Mouse (Mus musculus) limb, embryonic 14.5 days (tissue): ENCODE results near the gene Gfer. TPM values are rescaled to one million over a fixed set of nuclear protein-coding genes. Genes with fewer than 3 reads are reported as not detected.

ENCODE experiments used
- ATAC-seq: fragments of 200-750 bp; cut with Nextera tagmentation; 2 replicates; pipeline ENCODE4 v1.8.0; 2017; ENCODE audit warnings: low read depth, moderate number of reproducible peaks, moderate TSS enrichment; ENCODE audit not compliant: low FRiP score
- DNase-seq: peaks from one replicate; pipeline ENCODE4 v3.0.0-alpha.2; 2015; ENCODE audit warnings: low spot score
- H3K27ac ChIP-seq: fragments of 300-500 bp; sonication (generic); replicated peaks from 2 replicates; pipeline ENCODE4 v1.5.1; 2014; ENCODE audit warnings: low read depth, mild to moderate bottlenecking, low read length, moderate library complexity, mixed read lengths
- H3K27me3 ChIP-seq: fragments of 300-500 bp; sonication (generic); 2 replicates; pipeline ENCODE4 v1.6.1; 2014; ENCODE audit warnings: low read length, mixed read lengths; ENCODE audit not compliant: control insufficient read depth, insufficient read depth
- H3K36me3 ChIP-seq: fragments of 300-500 bp; sonication (generic); 2 replicates; pipeline ENCODE4 v1.6.1; 2014; ENCODE audit warnings: mild to moderate bottlenecking, low read length, moderate library complexity, mixed read lengths; ENCODE audit not compliant: control insufficient read depth, insufficient read depth
- H3K4me1 ChIP-seq: fragments of 300-500 bp; sonication (generic); 2 replicates; pipeline ENCODE4 v1.6.1; 2014; ENCODE audit warnings: antibody characterized with exemption, low read length, mixed read lengths; ENCODE audit not compliant: control insufficient read depth, insufficient read depth
- H3K4me2 ChIP-seq: fragments of 300-500 bp; sonication (generic); replicated peaks from 2 replicates; pipeline ENCODE4 v1.6.1; 2014; ENCODE audit warnings: low read depth, mild to moderate bottlenecking, low read length, moderate library complexity; ENCODE audit not compliant: severe bottlenecking
- H3K4me3 ChIP-seq: fragments of 300-500 bp; sonication (generic); replicated peaks from 2 replicates; pipeline ENCODE4 v1.5.1; 2014; ENCODE audit warnings: low read length
- H3K9ac ChIP-seq: fragments of 300-500 bp; sonication (generic); 2 replicates; pipeline ENCODE4 v1.6.1; 2014; ENCODE audit warnings: mild to moderate bottlenecking, low read depth, low read length, moderate library complexity; ENCODE audit not compliant: severe bottlenecking
- H3K9me3 ChIP-seq: fragments of 300-500 bp; sonication (generic); 2 replicates; pipeline ENCODE4 v1.6.1; 2016; ENCODE audit warnings: low read length; ENCODE audit not compliant: control insufficient read depth
- POLR2A ChIP-seq: fragments of 200-500 bp; IDR thresholded peaks from 2 replicates; pipeline ENCODE4 v1.8.0; 2012; ENCODE audit warnings: inconsistent platforms, mild to moderate bottlenecking, moderate library complexity, borderline replicate concordance; ENCODE audit not compliant: insufficient read depth, insufficient read length; ENCODE audit errors: extremely low read depth
- WGBS: fragments of 180-500 bp; shearing (Covaris S2); extraction: QIAGEN DNeasy Blood & Tissue Kit; methylation state at CpG from one replicate; pipeline ENCODE4 v1.1.7; 2014; 5-methylcytosine and 5-hydroxymethylcytosine counted together
- polyA plus RNA-seq, 2 experiments: library from polyadenylated mRNA; depleted of rRNA in 1 of 2; stranded (reverse) in 1 of 2; unstranded in 1 of 2; fragments of >200 nt; fragmentation: Nextera tagmentation in 1 of 2; extraction: Ambion mirVana in 1 of 2; gene quantifications; 2 replicates each; pipeline versions ENCODE4 v1.2.1 to v1.2.3; 2012 to 2014

Gfer gene
- polyA plus RNA-seq, 2 experiments, result 34.2 to 38.6 TPM

DNA sequence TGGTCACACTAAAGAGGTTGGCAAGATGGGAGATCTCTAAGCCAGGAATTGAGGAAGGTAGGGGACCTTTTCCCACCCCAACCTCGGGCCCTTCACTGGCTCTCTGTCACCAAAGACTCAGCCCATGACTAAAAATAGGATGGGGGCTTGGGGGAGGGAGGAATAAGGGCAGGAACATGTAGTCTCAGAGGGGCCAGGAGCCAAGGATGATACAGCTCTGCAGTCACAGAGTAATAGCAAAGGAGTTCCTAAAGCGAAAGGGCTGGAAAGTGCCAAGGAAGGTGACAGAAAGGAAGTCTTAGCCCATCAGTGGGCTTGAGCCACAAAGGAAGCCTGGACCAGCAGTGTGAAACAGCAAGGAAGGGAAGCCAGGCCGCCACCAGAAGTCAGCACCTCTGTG, 44.1 kb downstream of the Gfer start:
- Histone ChIP-seq H3K9me3 (no peaks in the 10 kb centered on the region), H3K4me3 (no peak overlapping the region), H3K4me2 (no peak overlapping the region), H3K36me3 (peaks cover 6% of the 10 kb centered on the region; the same call in 1 of the 2 replicates), H3K27me3 (no peaks in the 10 kb centered on the region), H3K4me1 (peaks cover 20% of the 10 kb centered on the region), H3K27ac (no peak overlapping the region), H3K9ac (no peak overlapping the region)
- DNase-seq, result no peak
- ATAC-seq, result no peak
- no peak for TF ChIP-seq POLR2A
- 69% methylated on average over 3 of the region's 3 CpGs for WGBS

DNA sequence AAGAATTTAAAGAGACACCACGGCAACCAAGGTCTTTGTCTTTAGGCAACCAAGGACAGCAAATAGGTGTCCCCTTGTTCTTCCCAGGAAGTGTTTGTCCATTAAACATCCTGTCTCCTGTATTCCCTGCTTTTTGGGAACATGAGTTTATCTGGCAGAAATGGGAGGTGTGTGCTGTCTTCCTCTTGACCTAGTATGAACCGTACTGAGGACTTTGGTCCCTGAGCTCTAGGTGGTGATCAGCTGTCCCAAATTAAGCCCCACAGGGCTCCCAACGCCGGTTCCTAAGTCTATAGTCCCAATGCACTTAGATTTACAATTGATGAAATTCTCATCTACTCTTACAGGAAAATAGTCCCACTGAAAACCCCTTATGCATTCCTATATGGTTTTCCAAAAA, 45.2 kb downstream of the Gfer start:
- H3K4me3 ChIP-seq, result no peak overlapping the region; the same call in 1 of the 2 replicates
- H3K4me2 ChIP-seq, result 0 out of 2 replicates have a peak overlapping the region, but pooled peaks have one; percentile 96
- no peak overlapping the region for H3K27ac ChIP-seq
- TF ChIP-seq POLR2A, result no peak
- H3K36me3 ChIP-seq, result peaks cover 15% of the 10 kb centered on the region
- H3K9me3 ChIP-seq, result no peaks in the 10 kb centered on the region
- DNase-seq (no peak), ATAC-seq (no peak)
- H3K4me1 ChIP-seq, result peaks cover 20% of the 10 kb centered on the region
- WGBS, result 71% methylated on average over 4 of the region's 4 CpGs
- no peak overlapping the region for H3K9ac ChIP-seq
- H3K27me3 ChIP-seq, result no peaks in the 10 kb centered on the region

DNA sequence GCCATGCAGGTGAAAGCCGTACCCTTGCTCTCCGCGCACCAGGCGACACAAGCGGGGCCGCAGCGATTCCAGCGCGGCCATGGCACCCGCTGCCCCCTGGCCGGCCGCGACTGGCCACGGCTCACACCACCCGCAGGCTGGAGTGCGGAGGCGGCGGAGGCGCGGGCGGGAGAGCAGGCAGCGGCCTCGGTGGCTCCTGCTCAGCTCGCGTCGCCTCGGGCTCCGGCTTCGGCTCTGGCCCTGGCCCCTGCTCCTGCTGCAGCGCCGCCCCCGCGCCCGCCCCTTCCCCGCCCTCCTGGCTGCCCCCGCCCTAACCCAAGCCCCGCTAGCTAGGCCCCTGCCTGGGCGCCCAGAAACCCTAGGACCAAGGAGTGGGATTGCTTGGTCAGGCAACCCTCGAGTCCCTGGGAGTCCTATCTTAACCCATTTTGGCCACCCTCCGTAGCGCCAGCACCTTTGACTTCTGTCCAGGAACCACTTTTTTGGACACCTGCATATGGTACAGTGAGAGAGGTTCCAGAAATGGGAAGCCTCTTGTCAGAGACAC, 45.8 kb downstream of the Gfer start, which contains the start of gene Slc9a3r2:
Gene Slc9a3r2, minus strand, starts transcription at position 258 of the 547 bp plus-strand sequence.
- Histone ChIP-seq H3K4me2 (peak within 1 kb of the TSS; percentile 96), H3K4me3 (peak within 1 kb of the TSS; percentile 84), H3K4me1 (peaks cover 20% of the 10 kb centered on the region), H3K9ac (peak within 1 kb of the TSS; percentile 85), H3K36me3 (peaks cover 15% of the 10 kb centered on the region), H3K9me3 (no peaks in the 10 kb centered on the region), H3K27ac (peak within 1 kb of the TSS; percentile 63; the same call in 1 of the 2 replicates), H3K27me3 (no peaks in the 10 kb centered on the region)
- TF ChIP-seq POLR2A, result 0 out of 2 replicates have a peak, but pooled peaks have one; percentile 3
- under 1% methylated on average over 17 of the region's 41 CpGs for whole genome bisulfite sequencing
- peak; percentile 56 for DNase-seq
- peak; percentile 88 for ATAC-seq

DNA sequence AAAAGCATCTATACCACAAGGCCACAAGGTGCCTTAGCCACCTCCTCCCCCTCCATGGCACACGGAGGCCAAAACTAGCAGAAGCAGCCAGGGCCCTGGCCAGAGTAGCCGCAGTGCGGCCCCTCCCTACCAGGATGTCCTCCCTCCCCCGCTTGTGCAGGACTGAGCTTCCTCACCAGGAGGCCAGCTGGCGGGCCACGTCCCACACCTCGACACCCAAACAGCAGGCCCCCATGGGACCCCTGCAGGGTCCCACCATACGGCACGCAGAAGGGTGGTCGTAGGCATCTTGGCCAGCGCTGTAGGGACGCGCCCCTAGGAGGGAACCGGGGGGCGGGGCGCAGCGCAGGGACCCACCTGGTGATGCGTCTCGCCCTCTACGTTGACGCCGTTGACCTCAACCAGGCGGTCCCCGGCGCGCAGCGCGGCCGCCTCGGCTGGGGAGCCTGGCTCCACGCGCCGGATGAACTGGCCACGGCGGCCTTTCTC, 46.3 kb downstream of the Gfer start:
- no peaks in the 10 kb centered on the region for H3K9me3 ChIP-seq
- peak overlapping the region; percentile 63; the same call in 1 of the 2 replicates for H3K27ac ChIP-seq
- no peak for DNase-seq
- TF ChIP-seq POLR2A, result no peak
- peak overlapping the region; percentile 96 for H3K4me2 ChIP-seq
- H3K27me3 ChIP-seq, result no peaks in the 10 kb centered on the region
- under 1% methylated on average over 27 of the region's 35 CpGs for WGBS
- H3K36me3 ChIP-seq, result peaks cover 15% of the 10 kb centered on the region
- H3K4me1 ChIP-seq, result peaks cover 25% of the 10 kb centered on the region
- ATAC-seq, result peak; percentile 30; the same call in 1 of the 2 replicates
- H3K9ac ChIP-seq, result peak overlapping the region; percentile 85
- peak overlapping the region; percentile 84 for H3K4me3 ChIP-seq

DNA sequence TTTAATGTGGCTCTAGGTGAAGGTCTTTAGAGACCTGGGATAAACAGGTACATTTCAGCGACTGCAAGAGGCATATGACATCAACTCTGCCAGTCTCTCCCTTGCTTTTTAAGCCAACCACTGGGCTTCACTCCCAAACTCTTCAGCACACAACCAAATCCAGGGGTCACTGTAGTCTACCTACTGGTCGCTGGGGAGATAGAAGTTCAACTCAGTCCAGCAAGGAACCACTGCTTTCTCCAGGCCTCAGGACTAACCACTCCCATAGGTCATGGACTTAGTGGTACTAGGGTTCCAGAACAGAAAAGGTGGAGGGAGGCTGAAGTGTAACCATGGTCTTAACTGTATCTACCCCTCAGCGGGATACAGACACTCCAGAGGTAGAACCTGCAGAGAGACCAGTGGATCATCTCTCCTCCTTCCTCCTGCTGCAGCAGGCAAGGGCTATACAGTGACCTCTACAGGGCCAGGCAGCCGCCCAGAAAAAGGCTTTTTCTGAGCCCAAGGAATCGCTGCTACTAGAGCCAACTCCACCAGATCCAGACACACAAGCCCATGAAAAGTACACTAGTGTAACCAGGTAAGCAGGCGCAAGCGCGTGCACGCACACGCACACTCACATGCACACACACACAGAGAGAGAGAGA, 47.1 kb downstream of the Gfer start:
- Histone ChIP-seq H3K4me1 (peaks cover 30% of the 10 kb centered on the region), H3K9me3 (no peaks in the 10 kb centered on the region), H3K9ac (peak overlapping the region; percentile 85; the same call in 1 of the 2 replicates), H3K27me3 (no peaks in the 10 kb centered on the region), H3K27ac (no peak overlapping the region), H3K4me2 (peak overlapping the region; percentile 96), H3K36me3 (peaks cover 15% of the 10 kb centered on the region), H3K4me3 (peak overlapping the region; percentile 84)
- 71% methylated on average over 10 of the region's 10 CpGs for WGBS
- ATAC-seq, result no peak
- no peak for DNase-seq
- no peak for TF ChIP-seq POLR2A
